Mouse (Mus musculus): ENCODE data around the gene Pus10.

Pus10 gene

DNA sequence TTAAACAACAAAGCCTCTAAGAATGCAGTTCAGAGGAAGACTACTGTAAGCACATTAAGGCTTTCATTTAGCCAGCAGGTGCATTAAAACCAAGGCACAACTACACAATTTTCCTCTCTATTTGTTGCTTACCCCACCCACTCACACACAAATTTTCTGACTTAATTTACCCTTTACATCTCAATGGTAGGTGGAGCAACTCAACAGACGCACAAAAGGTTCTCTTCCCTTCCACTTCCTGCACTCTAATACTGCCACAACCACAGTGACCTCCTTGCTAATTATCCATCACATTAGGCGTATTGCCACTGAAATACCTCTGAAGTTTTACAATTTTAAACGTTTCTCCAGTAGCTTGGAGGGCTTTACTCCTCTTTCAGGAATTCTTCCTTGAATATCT lies 11.8 kb upstream of the Pus10 start:
- peaks cover 56% of the 10 kb centered on the region for H3K4me1 ChIP-seq (replicated peaks; ENCODE audit: low read depth, low read length)
- H3K4me3 ChIP-seq (replicated peaks; ENCODE audit: low read length), result peak overlapping the region; percentile 5
- no peaks in the 10 kb centered on the region for H3K27me3 ChIP-seq (ENCODE audit: insufficient read depth, low read length)
- H3K9me3 ChIP-seq (ENCODE audit: low read length), result no peaks in the 10 kb centered on the region
- H3K36me3 ChIP-seq (ENCODE audit: insufficient read depth, low read length), result peaks cover 43% of the 10 kb centered on the region
- TF ChIP-seq CTCF (conservative IDR thresholded peaks at IDR 0.05; ENCODE audit: low read length) (no peak), NANOG (IDR thresholded peaks at IDR 0.05; ENCODE audit: borderline replicate concordance, low read length) (0 out of 2 replicates have a peak, but pooled peaks have one; percentile 15)

DNA sequence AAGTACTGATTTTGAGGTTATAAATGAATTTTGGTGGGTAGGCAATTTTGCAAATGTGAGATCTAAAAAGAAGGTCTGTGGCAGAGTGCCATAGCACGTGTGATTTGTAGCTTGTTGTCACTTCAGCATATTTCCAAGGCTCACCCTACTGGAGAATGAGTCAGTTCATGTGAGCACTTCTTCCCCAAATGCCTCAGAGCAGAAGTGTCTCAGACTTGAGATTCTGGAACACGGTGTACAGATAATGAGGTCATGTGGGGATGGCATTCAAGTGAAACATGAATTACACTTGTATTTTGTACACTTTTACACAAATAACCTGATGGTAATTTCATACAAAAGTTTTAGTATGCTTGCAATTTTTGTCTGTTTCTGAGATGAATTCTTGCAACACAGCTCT lies 7.7 kb upstream of the Pus10 start:
- no peak overlapping the region for H3K4me3 ChIP-seq (replicated peaks; ENCODE audit: low read length)
- H3K9me3 ChIP-seq (ENCODE audit: low read length), result no peaks in the 10 kb centered on the region
- no peaks in the 10 kb centered on the region for H3K27me3 ChIP-seq (ENCODE audit: insufficient read depth, low read length)
- H3K4me1 ChIP-seq (replicated peaks; ENCODE audit: low read depth, low read length), result peaks cover 76% of the 10 kb centered on the region
- TF ChIP-seq CTCF (conservative IDR thresholded peaks at IDR 0.05; ENCODE audit: low read length) (no peak), NANOG (IDR thresholded peaks at IDR 0.05; ENCODE audit: borderline replicate concordance, low read length) (no peak), POU5F1 (IDR thresholded peaks at IDR 0.05; ENCODE audit: borderline replicate concordance, low read length) (no peak)
- H3K36me3 ChIP-seq (ENCODE audit: insufficient read depth, low read length), result peaks cover 17% of the 10 kb centered on the region

DNA sequence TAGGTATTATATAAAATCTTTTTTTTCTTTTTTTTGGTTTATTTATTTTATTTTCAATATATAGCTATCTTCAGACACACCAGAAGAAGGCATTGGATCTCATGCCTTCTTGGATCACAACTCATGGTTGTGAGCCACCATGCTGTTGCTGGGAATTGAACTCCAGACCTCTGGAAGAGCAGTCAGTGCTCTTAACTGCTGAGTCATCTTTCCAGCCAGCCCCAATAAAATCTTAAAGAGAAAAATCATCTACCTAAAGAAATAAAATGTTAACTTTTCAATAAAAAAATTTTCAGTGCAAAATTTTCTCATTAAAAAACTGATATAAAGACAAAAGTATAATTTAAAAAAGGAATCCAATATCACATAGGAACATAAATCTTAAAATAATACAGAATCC lies 1.2 kb upstream of the Pus10 start:
- Histone ChIP-seq H3K36me3 (ENCODE audit: insufficient read depth, low read length) (peaks cover 12% of the 10 kb centered on the region; the same call in 1 of the 2 replicates), H3K27me3 (ENCODE audit: insufficient read depth, low read length) (no peaks in the 10 kb centered on the region), H3K4me3 (replicated peaks; ENCODE audit: low read length) (peak overlapping the region; percentile 98; the same call in 1 of the 2 replicates), H3K9me3 (ENCODE audit: low read length) (no peaks in the 10 kb centered on the region), H3K4me1 (replicated peaks; ENCODE audit: low read depth, low read length) (peaks cover 54% of the 10 kb centered on the region)
- TF ChIP-seq POU5F1 (IDR thresholded peaks at IDR 0.05; ENCODE audit: borderline replicate concordance, low read length) (no peak), CTCF (conservative IDR thresholded peaks at IDR 0.05; ENCODE audit: low read length) (no peak), NANOG (IDR thresholded peaks at IDR 0.05; ENCODE audit: borderline replicate concordance, low read length) (no peak)

DNA sequence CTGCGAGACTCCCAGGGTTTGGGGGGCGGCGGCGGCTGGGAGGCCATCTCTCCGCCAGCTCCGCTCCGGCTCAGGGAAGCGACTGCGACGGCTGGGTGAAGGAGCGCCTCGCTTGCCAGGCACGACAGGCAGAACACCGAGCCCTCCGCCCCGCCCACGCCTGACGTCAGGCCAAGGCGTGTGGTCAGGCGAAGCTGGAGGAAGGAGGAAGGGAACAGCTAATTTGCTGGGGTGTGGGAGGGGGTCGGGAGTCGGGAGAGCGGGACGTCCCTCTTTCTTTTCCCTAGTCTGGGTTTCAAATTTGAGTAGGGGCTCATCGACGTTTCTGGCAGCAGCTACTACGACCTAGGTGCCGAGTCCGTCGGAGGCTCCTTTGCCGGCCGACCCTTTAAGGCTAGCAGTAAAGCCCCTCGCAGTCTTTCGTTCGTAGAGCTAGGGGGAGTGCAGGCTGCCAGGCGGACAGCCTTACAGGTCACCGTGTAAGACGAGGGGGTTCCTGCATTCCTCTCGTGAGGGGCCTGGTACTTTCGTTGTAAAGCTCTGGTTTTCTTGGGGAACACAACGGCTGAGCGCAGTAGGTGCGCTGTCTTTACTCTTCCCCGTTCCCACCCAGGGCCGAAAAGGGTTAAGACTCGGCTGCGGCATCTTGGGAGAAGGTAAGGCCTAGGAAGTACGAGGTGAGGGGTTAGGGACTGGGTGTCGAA lies 476 bp downstream of the Pus10 start, which contains the start of gene Pex13:
Gene Pex13, minus strand, starts transcription at position 162 of the 704 bp plus-strand sequence.
- Histone ChIP-seq H3K27me3 (ENCODE audit: insufficient read depth, low read length) (no peaks in the 10 kb centered on the region), H3K9me3 (ENCODE audit: low read length) (no peaks in the 10 kb centered on the region), H3K4me3 (replicated peaks; ENCODE audit: low read length) (peak within 1 kb of the TSS; percentile 98), H3K4me1 (replicated peaks; ENCODE audit: low read depth, low read length) (peaks cover 41% of the 10 kb centered on the region), H3K36me3 (ENCODE audit: insufficient read depth, low read length) (peaks cover 8% of the 10 kb centered on the region; the same call in 1 of the 2 replicates)
- TF ChIP-seq POU5F1 (IDR thresholded peaks at IDR 0.05; ENCODE audit: borderline replicate concordance, low read length), result peak; percentile 61; the same call in 1 of the 2 replicates
- no peak for TF ChIP-seq CTCF (conservative IDR thresholded peaks at IDR 0.05; ENCODE audit: low read length)

DNA sequence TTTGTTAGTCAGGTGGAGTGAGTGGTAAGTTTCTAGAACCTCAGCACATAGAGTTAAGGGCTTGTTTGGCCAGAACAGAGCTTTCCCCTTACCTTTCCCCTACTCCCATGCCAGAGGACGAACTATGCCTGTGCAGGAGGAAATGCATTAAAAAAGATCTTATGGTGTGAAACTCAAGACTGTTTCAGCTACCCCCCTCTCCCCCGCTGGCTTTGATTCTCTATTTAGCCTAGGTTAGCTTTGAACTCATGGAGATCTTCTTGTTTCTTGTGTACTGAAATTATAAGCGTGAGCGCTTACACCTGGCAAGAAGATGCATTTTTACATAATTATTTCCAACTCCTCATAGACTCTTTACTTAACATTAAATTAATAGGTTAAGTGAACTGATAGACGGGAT lies 1.1 kb downstream of the Pus10 start:
- H3K4me1 ChIP-seq (replicated peaks; ENCODE audit: low read depth, low read length), result peaks cover 36% of the 10 kb centered on the region
- H3K4me3 ChIP-seq (replicated peaks; ENCODE audit: low read length), result peak overlapping the region; percentile 98

DNA sequence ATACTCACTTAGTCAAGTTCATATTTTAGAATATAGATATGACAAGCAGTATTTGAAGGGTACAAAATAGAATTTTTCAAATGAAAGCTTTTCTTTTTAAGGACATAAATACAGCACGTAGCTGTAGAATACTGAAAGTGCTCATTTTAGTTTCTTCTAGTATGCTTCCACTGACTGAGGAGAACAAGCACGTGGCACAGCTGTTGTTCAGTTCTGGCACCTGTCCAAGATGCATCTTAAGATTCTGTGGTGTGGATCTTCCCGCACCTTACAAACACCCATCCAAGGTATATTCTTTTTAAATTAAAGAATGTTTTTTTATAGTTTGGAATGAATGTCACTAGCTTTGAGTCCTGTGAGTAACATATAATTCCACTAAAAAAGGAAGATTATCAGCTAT lies 1.7 kb downstream of the Pus10 start:
- Histone ChIP-seq H3K4me1 (replicated peaks; ENCODE audit: low read depth, low read length) (peaks cover 31% of the 10 kb centered on the region), H3K9me3 (ENCODE audit: low read length) (no peaks in the 10 kb centered on the region), H3K36me3 (ENCODE audit: insufficient read depth, low read length) (peaks cover 14% of the 10 kb centered on the region), H3K4me3 (replicated peaks; ENCODE audit: low read length) (peak overlapping the region; percentile 98), H3K27me3 (ENCODE audit: insufficient read depth, low read length) (no peaks in the 10 kb centered on the region)
- no peak for TF ChIP-seq CTCF (conservative IDR thresholded peaks at IDR 0.05; ENCODE audit: low read length)
- TF ChIP-seq NANOG (IDR thresholded peaks at IDR 0.05; ENCODE audit: borderline replicate concordance, low read length), result no peak
- TF ChIP-seq POU5F1 (IDR thresholded peaks at IDR 0.05; ENCODE audit: borderline replicate concordance, low read length), result no peak

More for the DNA sequence above, 1.1 kb downstream of the Pus10 start:
- no peak for TF ChIP-seq POU5F1 (IDR thresholded peaks at IDR 0.05; ENCODE audit: borderline replicate concordance, low read length)
- no peak for TF ChIP-seq CTCF (conservative IDR thresholded peaks at IDR 0.05; ENCODE audit: low read length)
- TF ChIP-seq NANOG (IDR thresholded peaks at IDR 0.05; ENCODE audit: borderline replicate concordance, low read length), result no peak
- H3K27me3 ChIP-seq (ENCODE audit: insufficient read depth, low read length), result no peaks in the 10 kb centered on the region
- H3K36me3 ChIP-seq (ENCODE audit: insufficient read depth, low read length), result peaks cover 8% of the 10 kb centered on the region; the same call in 1 of the 2 replicates
- no peaks in the 10 kb centered on the region for H3K9me3 ChIP-seq (ENCODE audit: low read length)

DNA sequence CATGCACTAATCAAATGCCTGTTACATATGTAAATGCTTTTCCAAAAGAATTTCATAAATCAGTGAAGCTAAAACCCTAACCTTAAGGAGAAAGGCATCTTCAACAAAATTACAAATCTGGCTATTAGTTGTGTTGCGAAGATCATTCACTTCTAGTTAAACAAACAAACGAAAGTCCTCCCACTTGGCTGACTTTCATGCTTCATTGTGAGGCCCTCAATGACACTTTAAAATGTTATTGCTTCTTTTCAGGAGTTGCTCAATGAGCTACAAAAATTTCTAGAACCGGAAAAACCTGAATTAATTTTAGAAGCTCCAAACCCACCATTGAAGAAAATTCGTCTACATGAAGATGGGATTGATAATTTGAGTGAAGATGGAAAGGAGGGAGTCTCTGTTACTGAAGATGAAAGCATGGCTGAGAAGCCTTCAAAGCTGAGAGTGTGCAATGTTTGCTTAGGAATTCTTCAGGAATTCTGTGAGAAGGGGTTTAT lies 6.8 kb downstream of the Pus10 start:
- Histone ChIP-seq H3K9me3 (ENCODE audit: low read length) (no peaks in the 10 kb centered on the region), H3K4me1 (replicated peaks; ENCODE audit: low read depth, low read length) (peaks cover under 1% of the 10 kb centered on the region), H3K36me3 (ENCODE audit: insufficient read depth, low read length) (peaks cover 63% of the 10 kb centered on the region), H3K27me3 (ENCODE audit: insufficient read depth, low read length) (no peaks in the 10 kb centered on the region), H3K4me3 (replicated peaks; ENCODE audit: low read length) (no peak overlapping the region)
- no peak for TF ChIP-seq POU5F1 (IDR thresholded peaks at IDR 0.05; ENCODE audit: borderline replicate concordance, low read length)
- no peak for TF ChIP-seq CTCF (conservative IDR thresholded peaks at IDR 0.05; ENCODE audit: low read length)
- TF ChIP-seq NANOG (IDR thresholded peaks at IDR 0.05; ENCODE audit: borderline replicate concordance, low read length), result no peak

DNA sequence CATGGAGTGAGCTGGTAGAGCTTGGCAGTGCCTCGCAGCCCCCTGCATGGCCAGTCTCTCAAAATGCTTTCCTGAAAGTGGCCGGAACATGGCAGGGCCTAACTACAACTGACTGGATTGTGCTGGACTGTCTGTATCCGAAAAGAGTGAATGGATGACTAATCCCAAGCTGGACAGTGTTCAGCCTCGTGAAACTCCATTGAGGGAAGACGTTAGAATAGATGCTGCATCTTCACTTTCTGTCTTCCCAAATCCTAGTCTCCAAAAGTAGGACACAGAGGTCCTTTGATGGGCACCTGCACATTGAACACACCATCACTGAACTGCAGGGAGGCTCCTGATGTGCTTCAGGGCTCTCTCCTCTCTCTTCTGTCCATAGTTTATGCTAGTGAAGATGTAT lies 10.6 kb downstream of the Pus10 start:
- Histone ChIP-seq H3K36me3 (ENCODE audit: insufficient read depth, low read length) (peaks cover 87% of the 10 kb centered on the region), H3K9me3 (ENCODE audit: low read length) (no peaks in the 10 kb centered on the region), H3K4me3 (replicated peaks; ENCODE audit: low read length) (no peak overlapping the region), H3K4me1 (replicated peaks; ENCODE audit: low read depth, low read length) (peaks cover 12% of the 10 kb centered on the region), H3K27me3 (ENCODE audit: insufficient read depth, low read length) (no peaks in the 10 kb centered on the region)
- TF ChIP-seq POU5F1 (IDR thresholded peaks at IDR 0.05; ENCODE audit: borderline replicate concordance, low read length), result no peak
- TF ChIP-seq CTCF (conservative IDR thresholded peaks at IDR 0.05; ENCODE audit: low read length), result no peak
- TF ChIP-seq NANOG (IDR thresholded peaks at IDR 0.05; ENCODE audit: borderline replicate concordance, low read length), result no peak
